Mouse (Mus musculus): Measurements from ENCODE around the gene Pik3c2g.

GRCm38 (mm10) chr6:139934861-139935260 lies 347.8 kb downstream of the Pik3c2g start:
- no peak for TF ChIP-seq CTCF (IDR thresholded peaks at IDR 0.05; ENCODE audit: low read depth, low read length)
- TF ChIP-seq EP300 (IDR thresholded peaks at IDR 0.05; ENCODE audit: insufficient read depth, low read depth, low read length) = no peak
